Mouse (Mus musculus) liver, embryonic 11.5 days (tissue): ENCODE data around the gene Cltc. TPM values are rescaled to one million over a fixed set of nuclear protein-coding genes. Genes with fewer than 3 reads are reported as not detected.
A peak's percentile ranks its signal among the peaks of the same experiment; 100 is the strongest.
"Not testable (repeated sequence)": the region's sequence is repeated elsewhere in the genome, so short reads cannot be mapped to it uniquely, and the experiment has no call there.

Experiments used
- ATAC-seq: fragments of 200-750 bp; cut with Nextera tagmentation; replicated peaks from 2 replicates; pipeline ENCODE4 v1.8.0; 2017; ENCODE audit warnings: moderate number of reproducible peaks, mild to moderate bottlenecking, moderate TSS enrichment, moderate library complexity; ENCODE audit not compliant: low FRiP score
- DNase-seq: peaks from one replicate; pipeline ENCODE4 v3.0.0-alpha.2; 2017; ENCODE audit warnings: low spot score
- H3K27ac ChIP-seq: fragments of 300-500 bp; sonication (generic); 2 replicates; pipeline ENCODE4 v1.5.1; 2014; ENCODE audit warnings: mild to moderate bottlenecking, low read depth, low read length, control low read depth
- H3K27me3 ChIP-seq: fragments of 300-500 bp; sonication (generic); replicated peaks from 2 replicates; pipeline ENCODE4 v1.6.1; 2014; ENCODE audit warnings: low read length, mixed read lengths; ENCODE audit not compliant: control insufficient read depth, insufficient read depth
- H3K36me3 ChIP-seq: fragments of 300-500 bp; sonication (generic); 2 replicates; pipeline ENCODE4 v1.6.1; 2014; ENCODE audit warnings: mild to moderate bottlenecking, low read length, moderate library complexity, mixed read lengths; ENCODE audit not compliant: control insufficient read depth, insufficient read depth
- H3K4me1 ChIP-seq: fragments of 300-500 bp; sonication (generic); replicated peaks from 2 replicates; pipeline ENCODE4 v1.6.1; 2014; ENCODE audit warnings: low read length, mixed read lengths; ENCODE audit not compliant: control insufficient read depth, insufficient read depth
- H3K4me2 ChIP-seq: fragments of 300-500 bp; sonication (generic); 2 replicates; pipeline ENCODE4 v1.6.1; 2014; ENCODE audit warnings: mild to moderate bottlenecking, control low read depth, moderate library complexity
- H3K4me3 ChIP-seq: fragments of 300-500 bp; sonication (generic); 2 replicates; pipeline ENCODE4 v1.5.1; 2014; ENCODE audit warnings: low read depth, low read length, control low read depth
- H3K9ac ChIP-seq: fragments of 300-500 bp; sonication (generic); 2 replicates; pipeline ENCODE4 v1.6.1; 2014; ENCODE audit warnings: low read depth, low read length, control low read depth
- H3K9me3 ChIP-seq: fragments of 300-500 bp; sonication (generic); 2 replicates; pipeline ENCODE4 v1.6.1; 2016; ENCODE audit warnings: low read length, inconsistent platforms, mixed read lengths; ENCODE audit not compliant: control insufficient read depth
- WGBS: fragments of 180-500 bp; shearing (Covaris S2); extraction: QIAGEN DNeasy Blood & Tissue Kit; methylation state at CpG from one replicate; pipeline ENCODE4 v1.1.7; 2014; 5-methylcytosine and 5-hydroxymethylcytosine counted together
- polyA plus RNA-seq: library from polyadenylated mRNA; unstranded; fragments of >200 nt; fragmentation: Nextera tagmentation; extraction: Ambion mirVana; gene quantifications from 2 replicates; pipeline ENCODE4 v1.2.1, GENCODE M21; 2014

The Cltc gene
- polyA plus RNA-seq, 1 experiment from 2014 or later = 157 TPM

DNA sequence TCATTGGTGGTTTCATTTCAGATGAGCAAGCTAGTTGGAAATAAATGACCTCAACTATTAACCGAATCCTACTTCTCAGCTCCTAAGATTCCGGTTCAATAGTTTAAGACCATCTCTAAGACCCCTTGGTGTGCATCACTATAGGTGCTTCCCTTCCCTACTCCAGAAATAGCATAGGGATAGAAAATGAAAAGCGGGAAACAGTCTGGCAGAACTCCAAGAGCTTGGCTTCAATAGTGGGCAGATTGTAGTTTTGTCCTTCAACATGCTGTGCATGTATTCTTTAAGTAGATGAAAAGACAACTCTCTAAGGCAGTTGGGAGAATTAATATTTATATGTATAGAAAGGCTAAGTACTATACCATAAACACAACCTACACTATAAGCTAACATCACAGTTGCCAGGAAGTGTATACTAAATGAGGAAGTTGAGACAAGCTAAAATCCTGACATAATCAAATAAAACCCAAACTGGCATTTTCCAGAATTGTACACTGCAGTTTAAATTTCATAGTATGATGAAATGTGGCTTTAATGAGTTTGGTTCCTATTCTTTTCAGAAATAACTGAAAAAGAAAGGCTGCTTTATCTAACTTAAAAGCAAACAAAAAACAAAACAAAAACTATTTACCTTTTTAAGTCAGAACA lies 7.5 kb downstream of the Cltc start:
- H3K4me2 ChIP-seq = no peak overlapping the region
- 93% methylated on average over 3 of the region's 3 CpGs for WGBS
- no peak overlapping the region for H3K9ac ChIP-seq
- ATAC-seq (no peak), DNase-seq (no peak)
- H3K27ac ChIP-seq = no peak overlapping the region
- H3K9me3 ChIP-seq = no peaks in the 10 kb centered on the region
- peaks cover 58% of the 10 kb centered on the region for H3K4me1 ChIP-seq
- H3K4me3 ChIP-seq = no peak overlapping the region
- no peaks in the 10 kb centered on the region for H3K27me3 ChIP-seq
- H3K36me3 ChIP-seq = peaks cover 8% of the 10 kb centered on the region; the same call in 1 of the 2 replicates

DNA sequence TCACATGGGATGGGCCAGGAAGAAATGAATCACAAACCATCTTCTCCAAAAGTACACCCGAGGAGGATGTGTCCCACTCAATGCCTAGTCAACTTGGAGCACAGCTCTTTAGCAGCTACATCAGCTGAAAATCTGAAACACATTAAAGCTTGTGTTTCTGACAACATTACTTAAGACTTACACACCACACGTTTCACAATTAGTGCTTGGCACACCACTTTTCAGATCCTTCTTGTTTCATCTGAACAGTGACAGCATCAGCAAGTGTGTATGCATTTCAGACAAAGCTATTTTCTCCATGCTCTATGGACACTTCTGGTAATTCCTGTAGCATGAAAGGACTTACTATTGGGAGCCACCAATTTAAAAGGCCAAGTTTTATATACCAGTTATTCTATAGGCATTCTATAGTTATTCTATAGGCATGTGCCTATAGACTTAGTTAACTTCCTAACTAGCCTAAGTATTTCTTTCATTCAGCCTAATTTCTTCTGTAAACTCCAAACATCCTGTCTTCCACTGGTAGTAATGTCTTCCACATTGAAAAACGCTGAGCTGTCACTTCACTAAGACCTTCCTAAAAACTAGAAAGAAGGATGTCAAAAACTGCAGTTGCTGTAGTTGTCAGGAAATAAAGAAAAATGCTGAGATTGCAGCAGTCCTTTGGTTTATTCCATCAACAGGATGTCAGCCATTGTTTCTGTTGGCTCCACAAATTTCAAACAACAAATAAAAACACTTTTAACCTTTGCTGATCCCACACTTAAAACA lies 11.5 kb downstream of the Cltc start:
- H3K4me3 ChIP-seq = no peak overlapping the region
- no peak for ATAC-seq
- WGBS = 64% methylated on average over 3 of the region's 3 CpGs
- H3K9me3 ChIP-seq = no peaks in the 10 kb centered on the region
- no peak for DNase-seq
- H3K27me3 ChIP-seq = no peaks in the 10 kb centered on the region
- H3K9ac ChIP-seq = no peak overlapping the region
- no peaks in the 10 kb centered on the region for H3K36me3 ChIP-seq
- H3K4me2 ChIP-seq = peak overlapping the region; percentile 33; the same call in 1 of the 2 replicates
- H3K4me1 ChIP-seq = peaks cover 50% of the 10 kb centered on the region
- H3K27ac ChIP-seq = peak overlapping the region; percentile 36

DNA sequence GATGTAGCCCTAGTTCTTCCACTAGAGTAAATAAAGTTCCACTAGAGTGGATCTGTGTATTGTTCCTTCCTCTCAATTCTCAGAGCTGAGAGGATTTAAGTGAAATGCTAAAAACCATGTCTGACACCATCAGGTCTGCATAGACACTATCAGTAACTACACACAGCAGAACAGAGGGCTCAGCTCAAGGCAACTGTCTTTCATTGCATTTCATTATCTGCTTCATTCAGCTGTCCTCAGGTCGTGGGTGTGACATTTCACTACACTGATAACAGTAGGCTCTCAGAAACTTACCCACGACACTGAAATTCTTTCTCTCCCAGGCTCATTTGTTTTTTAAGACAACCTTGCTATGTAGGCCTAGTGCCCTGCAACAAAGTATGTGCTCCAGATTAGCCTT lies 14.8 kb downstream of the Cltc start:
- no peak overlapping the region for H3K9ac ChIP-seq
- no peaks in the 10 kb centered on the region for H3K27me3 ChIP-seq
- no peak for DNase-seq
- no peak overlapping the region for H3K4me3 ChIP-seq
- H3K27ac ChIP-seq = peak overlapping the region; percentile 80
- WGBS = 13% methylated on average over 2 of the region's 2 CpGs
- peaks cover 58% of the 10 kb centered on the region for H3K4me1 ChIP-seq
- H3K9me3 ChIP-seq = no peaks in the 10 kb centered on the region
- ATAC-seq = peak; percentile 98
- H3K4me2 ChIP-seq = peak overlapping the region; percentile 42
- H3K36me3 ChIP-seq = no peaks in the 10 kb centered on the region

DNA sequence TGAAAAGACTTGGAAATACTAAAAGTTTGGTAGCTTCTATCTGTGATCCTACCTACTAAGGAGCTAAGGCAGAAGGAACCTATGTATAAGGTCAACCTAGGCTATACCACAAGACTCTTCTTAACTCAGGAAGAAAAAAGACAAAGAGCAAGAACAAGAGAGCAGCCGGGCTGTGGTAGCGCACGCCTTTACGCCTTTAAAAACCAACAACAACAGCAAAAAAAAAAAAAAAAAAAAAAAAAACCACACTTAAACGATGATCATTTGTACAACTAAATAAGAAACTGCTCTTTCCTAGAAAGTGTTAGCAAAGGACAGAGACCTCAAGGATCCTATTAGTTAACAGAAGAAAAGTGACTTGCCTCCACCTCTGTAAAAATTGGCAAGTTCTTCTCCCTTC lies 15.9 kb downstream of the Cltc start:
- H3K4me2 ChIP-seq = peak overlapping the region; percentile 42
- H3K9me3 ChIP-seq = no peaks in the 10 kb centered on the region
- WGBS = 76% methylated on average over 5 of the region's 5 CpGs
- ATAC-seq (no peak), DNase-seq (no peak)
- no peak overlapping the region for H3K9ac ChIP-seq
- H3K27ac ChIP-seq = peak overlapping the region; percentile 80
- peaks cover 54% of the 10 kb centered on the region for H3K4me1 ChIP-seq
- no peaks in the 10 kb centered on the region for H3K36me3 ChIP-seq
- no peak overlapping the region for H3K4me3 ChIP-seq
- no peaks in the 10 kb centered on the region for H3K27me3 ChIP-seq

DNA sequence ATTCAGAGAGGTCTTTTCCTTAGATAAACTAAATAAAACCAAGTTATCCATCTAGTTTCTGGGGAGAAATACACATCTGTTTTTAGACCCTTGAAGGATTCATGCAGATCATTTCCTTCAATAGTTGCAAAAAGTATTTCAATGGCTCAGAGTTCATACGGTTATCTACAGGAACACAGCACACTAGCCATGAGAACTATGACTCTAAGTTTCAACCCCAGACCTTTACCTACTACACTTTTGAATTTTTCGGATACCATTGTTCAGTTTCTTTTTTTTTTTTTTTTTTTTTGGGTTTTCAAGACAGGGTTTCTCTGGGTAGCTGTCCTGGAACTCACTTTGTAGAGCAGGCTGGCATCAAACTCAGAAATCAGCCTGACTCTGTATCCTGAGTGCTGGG lies 17.9 kb downstream of the Cltc start:
- peaks cover 44% of the 10 kb centered on the region for H3K4me1 ChIP-seq
- 0 out of 2 replicates have a peak, but pooled peaks cover 4% of the 10 kb centered on the region for H3K36me3 ChIP-seq
- 62% methylated on average over 2 of the region's 2 CpGs for WGBS
- H3K4me3 ChIP-seq = no peak overlapping the region
- no peaks in the 10 kb centered on the region for H3K27me3 ChIP-seq
- H3K9ac ChIP-seq = no peak overlapping the region
- peak overlapping the region; percentile 46; the same call in 1 of the 2 replicates for H3K27ac ChIP-seq
- ATAC-seq = no peak
- DNase-seq = no peak
- H3K4me2 ChIP-seq = no peak overlapping the region
- no peaks in the 10 kb centered on the region for H3K9me3 ChIP-seq

DNA sequence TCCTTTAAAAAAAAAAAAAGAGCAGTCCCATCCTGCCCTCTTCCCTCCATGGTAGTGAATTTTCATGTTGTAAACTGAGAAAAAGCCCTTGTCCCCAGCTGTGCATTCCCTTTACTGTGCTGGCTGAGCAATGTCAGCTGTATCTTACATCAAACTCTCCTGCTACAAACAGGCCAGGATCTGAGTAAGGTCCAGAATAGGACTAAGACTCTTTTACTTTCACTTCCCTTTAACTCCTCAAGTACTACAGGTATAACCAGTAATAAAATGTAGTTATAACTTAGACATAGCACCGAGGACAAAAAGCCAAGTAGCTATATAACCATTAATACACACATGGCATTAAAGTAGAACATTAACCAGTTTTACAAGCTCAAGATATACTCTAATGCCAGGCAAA lies 18.4 kb downstream of the Cltc start:
- Histone ChIP-seq H3K4me3 (no peak overlapping the region), H3K27ac (peak overlapping the region; percentile 46), H3K4me1 (peaks cover 41% of the 10 kb centered on the region), H3K9me3 (no peaks in the 10 kb centered on the region), H3K9ac (no peak overlapping the region), H3K27me3 (no peaks in the 10 kb centered on the region), H3K36me3 (0 out of 2 replicates have a peak, but pooled peaks cover 4% of the 10 kb centered on the region), H3K4me2 (no peak overlapping the region)
- WGBS = 84% methylated on average over 1 of the region's 1 CpGs
- DNase-seq = no peak
- ATAC-seq = no peak

DNA sequence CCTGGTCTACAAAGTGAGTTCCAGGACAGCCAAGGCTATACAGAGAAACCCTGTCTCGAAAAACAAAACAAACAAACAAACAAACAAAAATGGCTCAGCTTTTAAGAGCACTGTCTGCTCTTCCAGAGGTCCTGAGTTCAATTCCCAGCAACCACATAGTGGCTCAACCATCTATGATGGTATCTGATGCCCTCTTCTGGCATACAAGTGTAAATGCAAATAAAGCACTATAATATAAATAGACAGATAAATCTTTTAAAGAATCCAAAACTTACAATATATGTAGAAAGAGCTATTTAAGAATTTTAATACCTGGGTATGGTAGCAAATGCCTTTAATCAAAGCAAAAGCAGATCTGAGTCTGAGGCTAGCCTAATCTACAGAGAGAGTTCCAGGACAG lies 19.1 kb downstream of the Cltc start:
- not testable (repeated sequence) for H3K4me3 ChIP-seq, H3K9me3 ChIP-seq, H3K4me2 ChIP-seq, ATAC-seq, H3K36me3 ChIP-seq, H3K27me3 ChIP-seq, H3K9ac ChIP-seq, DNase-seq
- WGBS = 88% methylated on average over 1 of the region's 1 CpGs
- H3K4me1 ChIP-seq = peaks cover 35% of the 10 kb centered on the region
- 0 out of 2 replicates have a peak overlapping the region, but pooled peaks have one; percentile 5 for H3K27ac ChIP-seq

DNA sequence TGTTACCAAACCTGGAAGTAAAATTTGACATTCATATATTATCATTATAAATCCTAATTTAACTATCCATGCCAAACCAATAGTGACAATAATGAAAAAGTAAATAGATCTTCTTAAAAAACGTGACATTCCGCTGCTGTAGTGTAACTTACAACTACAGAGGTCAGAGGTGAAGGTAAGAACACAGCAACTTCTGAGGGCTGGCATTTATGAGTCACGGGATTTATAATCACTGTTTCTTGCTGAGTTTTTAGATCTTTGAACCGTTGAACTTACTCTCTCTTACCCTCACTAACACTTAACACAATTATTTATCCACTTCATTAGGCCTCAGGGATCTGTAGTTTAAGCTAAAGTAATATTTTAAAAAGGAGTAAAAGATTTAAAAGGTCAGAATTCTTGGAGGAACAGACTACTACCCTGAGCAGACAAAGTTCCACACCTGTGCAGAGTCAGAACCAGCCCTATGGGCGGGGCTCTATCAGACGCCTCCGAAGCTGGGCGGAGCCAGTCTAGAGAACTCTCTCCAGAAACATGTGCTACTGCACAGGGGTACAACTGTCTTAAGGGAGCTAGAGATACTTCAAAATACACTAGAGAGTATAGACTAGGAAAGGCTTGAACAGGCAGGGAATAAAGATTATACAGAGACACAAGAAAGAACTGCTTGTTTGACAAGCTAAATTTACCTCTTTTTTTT lies 19.9 kb downstream of the Cltc start:
- H3K36me3 ChIP-seq = peaks cover 5% of the 10 kb centered on the region; the same call in 1 of the 2 replicates
- H3K4me1 ChIP-seq = peaks cover 34% of the 10 kb centered on the region
- ATAC-seq (peak; percentile 90), DNase-seq (no peak)
- peak overlapping the region; percentile 5; the same call in 1 of the 2 replicates for H3K27ac ChIP-seq
- H3K27me3 ChIP-seq = no peaks in the 10 kb centered on the region
- H3K4me3 ChIP-seq = no peak overlapping the region
- WGBS = 62% methylated on average over 8 of the region's 8 CpGs
- H3K4me2 ChIP-seq = peak overlapping the region; percentile 8; the same call in 1 of the 2 replicates
- no peak overlapping the region for H3K9ac ChIP-seq
- no peaks in the 10 kb centered on the region for H3K9me3 ChIP-seq
